Mouse (Mus musculus): ENCODE results near the gene Ift81.
A peak's percentile ranks its signal among the peaks of the same experiment; 100 is the strongest.

DNA sequence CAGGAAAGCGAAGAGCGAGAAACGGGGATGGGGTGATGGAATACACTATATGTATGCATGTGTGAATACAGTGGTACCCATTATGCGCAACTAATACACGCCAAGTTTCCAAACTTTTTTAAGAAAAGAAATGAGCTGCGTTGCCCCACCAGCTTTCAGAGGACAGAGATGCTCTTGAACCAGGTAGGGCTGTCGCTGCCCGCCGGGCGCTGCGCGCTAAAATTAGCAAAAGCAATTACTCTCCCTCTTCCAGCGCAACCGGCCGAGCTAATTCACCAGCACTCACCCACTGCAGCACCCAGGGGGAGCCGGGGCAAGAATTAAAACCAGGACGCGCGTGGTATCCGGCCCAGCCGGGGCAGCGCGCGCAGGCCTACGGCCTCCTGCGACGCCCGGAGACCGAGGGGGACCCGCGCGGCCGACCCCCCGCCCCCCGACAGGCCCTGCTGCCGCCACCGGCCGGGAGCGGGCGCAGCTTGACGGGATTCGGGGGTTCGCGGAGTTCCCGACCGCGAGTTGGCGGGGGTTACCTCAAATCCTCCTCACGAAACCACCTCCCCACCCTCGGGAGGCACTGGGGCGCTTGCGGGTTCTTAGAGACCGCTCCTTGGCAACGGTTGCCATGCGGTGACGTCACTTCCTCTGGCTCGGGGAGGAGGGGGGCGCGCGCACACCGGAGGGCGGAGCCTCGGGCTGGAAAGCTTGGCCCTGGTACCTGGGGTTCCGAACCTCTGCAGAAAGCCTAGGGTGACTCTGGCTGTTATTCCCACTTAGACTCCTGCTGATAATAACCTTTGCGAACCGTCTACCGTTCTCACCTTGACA lies at the start of gene Ift81:
- TF ChIP-seq CTCF (IDR thresholded peaks at IDR 0.05; ENCODE audit: borderline replicate concordance, insufficient read depth, low read length) (no peak), POLR2A (IDR thresholded peaks at IDR 0.05; ENCODE audit: low read depth, low read length) (peak; percentile 52; the same call in 1 of the 2 replicates)

Measured in embryonic fibroblast, embryonic 13.5 days (primary cell).